Mouse (Mus musculus): Measurements from ENCODE around the gene Wdr54. TPM values are rescaled to one million over a fixed set of nuclear protein-coding genes. Genes with fewer than 3 reads are reported as not detected.
"Not testable (repeated sequence)": the region's sequence is repeated elsewhere in the genome, so short reads cannot be mapped to it uniquely, and the experiment has no call there.

The Wdr54 gene
- polyA plus RNA-seq, 1 experiment from 2014 or later = 21.1 TPM

GRCm38 (mm10) chr6:83165026-83165606, 8.9 kb upstream of the Wdr54 start:
- Histone ChIP-seq H3K4me3 (ENCODE audit: low read length) (peak overlapping the region; percentile 88), H3K27me3 (replicated peaks; ENCODE audit: control insufficient read depth, insufficient read depth, low read length) (peaks cover 28% of the 10 kb centered on the region), H3K9me3 (ENCODE audit: control insufficient read depth, low read length) (no peaks in the 10 kb centered on the region), H3K27ac (ENCODE audit: low read depth, low read length) (peak overlapping the region; percentile 96), H3K36me3 (ENCODE audit: control insufficient read depth, insufficient read depth, low read length) (no peaks in the 10 kb centered on the region), H3K4me2 (ENCODE audit: low read length) (peak overlapping the region; percentile 75), H3K9ac (ENCODE audit: low read depth, low read length) (peak overlapping the region; percentile 94), H3K4me1 (ENCODE audit: control insufficient read depth, insufficient read depth, low read depth, low read length) (peaks cover 39% of the 10 kb centered on the region)
- WGBS = 5% methylated on average over 6 of the region's 6 CpGs
- peak; percentile 38 for ATAC-seq

DNA sequence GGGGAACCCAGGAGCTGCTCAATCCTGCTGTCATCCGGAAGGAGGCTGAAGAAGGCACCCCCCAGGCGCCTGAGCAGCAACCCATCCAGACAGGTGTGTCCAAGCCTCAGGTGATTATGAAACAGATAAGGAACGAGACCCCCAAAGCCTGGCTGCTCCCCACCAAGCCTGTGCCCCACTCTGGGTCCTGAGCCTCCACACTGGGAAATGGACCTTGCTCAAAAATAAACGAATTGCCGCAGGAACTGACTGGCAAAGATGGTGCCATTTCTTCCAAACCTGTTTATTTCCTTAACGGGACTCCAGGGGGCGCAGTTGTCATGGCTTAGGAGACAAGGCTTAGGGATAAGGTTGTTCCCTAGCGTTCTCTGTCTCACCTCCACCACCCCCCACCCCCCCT, 6.5 kb upstream of the Wdr54 start:
- H3K4me1 ChIP-seq (ENCODE audit: control insufficient read depth, insufficient read depth, low read depth, low read length) = peaks cover 28% of the 10 kb centered on the region
- H3K27me3 ChIP-seq (replicated peaks; ENCODE audit: control insufficient read depth, insufficient read depth, low read length) = peaks cover 30% of the 10 kb centered on the region
- no peak overlapping the region for H3K27ac ChIP-seq (ENCODE audit: low read depth, low read length)
- no peak overlapping the region for H3K9ac ChIP-seq (ENCODE audit: low read depth, low read length)
- ATAC-seq = no peak
- 0% methylated on average over 8 of the region's 8 CpGs for WGBS
- peak overlapping the region; percentile 32 for H3K4me3 ChIP-seq (ENCODE audit: low read length)
- H3K9me3 ChIP-seq (ENCODE audit: control insufficient read depth, low read length) = no peaks in the 10 kb centered on the region
- no peaks in the 10 kb centered on the region for H3K36me3 ChIP-seq (ENCODE audit: control insufficient read depth, insufficient read depth, low read length)
- peak overlapping the region; percentile 59 for H3K4me2 ChIP-seq (ENCODE audit: low read length)

GRCm38 (mm10) chr6:83161921-83162641, 5.9 kb upstream of the Wdr54 start:
- Histone ChIP-seq H3K9me3 (ENCODE audit: control insufficient read depth, low read length) (no peaks in the 10 kb centered on the region), H3K9ac (ENCODE audit: low read depth, low read length) (peak overlapping the region; percentile 50), H3K4me2 (ENCODE audit: low read length) (peak overlapping the region; percentile 59), H3K4me1 (ENCODE audit: control insufficient read depth, insufficient read depth, low read depth, low read length) (peaks cover 23% of the 10 kb centered on the region), H3K4me3 (ENCODE audit: low read length) (peak overlapping the region; percentile 32), H3K27me3 (replicated peaks; ENCODE audit: control insufficient read depth, insufficient read depth, low read length) (peaks cover 30% of the 10 kb centered on the region), H3K27ac (ENCODE audit: low read depth, low read length) (no peak overlapping the region), H3K36me3 (ENCODE audit: control insufficient read depth, insufficient read depth, low read length) (no peaks in the 10 kb centered on the region)
- no peak for ATAC-seq
- 2% methylated on average over 49 of the region's 49 CpGs for WGBS

- Histone ChIP-seq H3K9ac (ENCODE audit: low read depth, low read length) (no peak overlapping the region; the same call in 1 of the 2 replicates), H3K9me3 (ENCODE audit: control insufficient read depth, low read length) (no peaks in the 10 kb centered on the region), H3K27me3 (replicated peaks; ENCODE audit: control insufficient read depth, insufficient read depth, low read length) (peaks cover 30% of the 10 kb centered on the region), H3K4me1 (ENCODE audit: control insufficient read depth, insufficient read depth, low read depth, low read length) (peaks cover 23% of the 10 kb centered on the region), H3K4me3 (ENCODE audit: low read length) (peak overlapping the region; percentile 32; the same call in 1 of the 2 replicates), H3K4me2 (ENCODE audit: low read length) (peak overlapping the region; percentile 59), H3K36me3 (ENCODE audit: control insufficient read depth, insufficient read depth, low read length) (no peaks in the 10 kb centered on the region), H3K27ac (ENCODE audit: low read depth, low read length) (no peak overlapping the region)
- ATAC-seq = no peak
- 9% methylated on average over 19 of the region's 19 CpGs for WGBS
Observed at GRCm38 (mm10) chr6:83161442-83161841, 5.2 kb upstream of the Wdr54 start.

GRCm38 (mm10) chr6:83159456-83159855, 3.3 kb upstream of the Wdr54 start:
- H3K36me3 ChIP-seq (ENCODE audit: control insufficient read depth, insufficient read depth, low read length); H3K27ac ChIP-seq (ENCODE audit: low read depth, low read length); ATAC-seq; H3K9me3 ChIP-seq (ENCODE audit: control insufficient read depth, low read length); H3K4me3 ChIP-seq (ENCODE audit: low read length); H3K9ac ChIP-seq (ENCODE audit: low read depth, low read length); H3K4me2 ChIP-seq (ENCODE audit: low read length): not testable (repeated sequence)
- Histone ChIP-seq H3K4me1 (ENCODE audit: control insufficient read depth, insufficient read depth, low read depth, low read length) (peaks cover 25% of the 10 kb centered on the region), H3K27me3 (replicated peaks; ENCODE audit: control insufficient read depth, insufficient read depth, low read length) (peaks cover 30% of the 10 kb centered on the region)
- WGBS = 33% methylated on average over 3 of the region's 3 CpGs

DNA sequence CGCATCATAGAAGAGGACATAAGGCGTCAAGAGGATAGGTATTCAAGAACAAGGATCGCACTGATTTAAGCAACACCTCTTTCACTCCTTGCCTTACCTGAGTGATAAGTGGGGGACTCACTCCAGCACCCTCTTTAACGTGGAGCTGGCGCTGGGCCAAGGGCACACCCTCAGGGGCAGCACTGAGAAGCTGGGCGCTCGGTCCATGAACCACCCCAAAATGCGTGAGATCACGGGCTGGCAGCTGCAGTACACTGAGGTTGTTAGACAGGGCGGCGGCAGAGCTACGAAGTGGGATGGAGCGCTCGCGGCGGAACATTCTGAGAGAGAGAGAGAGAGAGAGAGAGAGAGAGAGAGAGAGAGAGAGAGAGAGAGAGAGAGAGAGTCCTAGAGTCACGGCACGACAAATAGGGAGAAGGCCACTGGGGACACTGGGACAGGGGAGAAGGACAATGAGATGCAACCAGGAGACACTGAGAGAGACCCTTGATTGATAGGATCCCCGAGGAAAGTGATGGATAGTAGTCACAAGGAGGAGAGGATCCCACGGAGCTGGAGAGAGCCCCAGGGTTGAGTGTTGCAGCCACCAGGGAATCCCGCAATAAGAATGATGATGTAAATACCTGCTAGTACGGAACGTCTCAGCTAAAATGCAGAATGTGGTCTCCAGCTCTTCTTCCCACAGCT, 502 bp downstream of the Wdr54 start:
- H3K27me3 ChIP-seq (replicated peaks; ENCODE audit: control insufficient read depth, insufficient read depth, low read length) = peaks cover 8% of the 10 kb centered on the region
- peaks cover 6% of the 10 kb centered on the region for H3K36me3 ChIP-seq (ENCODE audit: control insufficient read depth, insufficient read depth, low read length)
- no peak overlapping the region for H3K27ac ChIP-seq (ENCODE audit: low read depth, low read length)
- H3K4me2 ChIP-seq (ENCODE audit: low read length) = peak overlapping the region; percentile 89
- peak overlapping the region; percentile 74 for H3K9ac ChIP-seq (ENCODE audit: low read depth, low read length)
- H3K4me3 ChIP-seq (ENCODE audit: low read length) = peak overlapping the region; percentile 67
- no peaks in the 10 kb centered on the region for H3K9me3 ChIP-seq (ENCODE audit: control insufficient read depth, low read length)
- WGBS = 8% methylated on average over 23 of the region's 23 CpGs
- peaks cover 9% of the 10 kb centered on the region for H3K4me1 ChIP-seq (ENCODE audit: control insufficient read depth, insufficient read depth, low read depth, low read length)
- ATAC-seq = peak; percentile 52

DNA sequence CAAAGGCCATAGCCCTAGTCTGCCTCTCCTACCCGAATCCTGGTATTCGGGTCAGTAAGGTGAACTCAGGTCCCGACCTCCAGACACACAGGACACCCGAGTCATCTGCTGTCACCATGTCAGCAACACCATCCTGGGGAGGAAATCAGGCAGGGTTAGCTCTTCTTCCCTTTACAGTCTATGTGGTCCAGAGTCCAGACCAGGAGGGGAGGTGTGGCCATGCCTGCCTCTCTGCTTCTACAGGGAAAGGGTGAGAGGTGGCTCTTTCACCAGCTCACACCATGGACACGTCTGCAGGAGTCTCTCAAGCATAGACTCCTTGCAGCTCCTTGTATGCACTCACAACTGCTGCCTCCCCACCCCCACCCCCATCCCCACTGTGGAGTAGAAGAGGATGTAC, 2.7 kb downstream of the Wdr54 start:
- no peak overlapping the region for H3K27ac ChIP-seq (ENCODE audit: low read depth, low read length)
- no peaks in the 10 kb centered on the region for H3K9me3 ChIP-seq (ENCODE audit: control insufficient read depth, low read length)
- no peak overlapping the region for H3K4me2 ChIP-seq (ENCODE audit: low read length)
- 80% methylated on average over 5 of the region's 5 CpGs for WGBS
- peaks cover 9% of the 10 kb centered on the region for H3K4me1 ChIP-seq (ENCODE audit: control insufficient read depth, insufficient read depth, low read depth, low read length)
- peaks cover 9% of the 10 kb centered on the region for H3K36me3 ChIP-seq (ENCODE audit: control insufficient read depth, insufficient read depth, low read length)
- H3K4me3 ChIP-seq (ENCODE audit: low read length) = no peak overlapping the region
- ATAC-seq = no peak
- no peaks in the 10 kb centered on the region for H3K27me3 ChIP-seq (replicated peaks; ENCODE audit: control insufficient read depth, insufficient read depth, low read length)
- no peak overlapping the region for H3K9ac ChIP-seq (ENCODE audit: low read depth, low read length)

DNA sequence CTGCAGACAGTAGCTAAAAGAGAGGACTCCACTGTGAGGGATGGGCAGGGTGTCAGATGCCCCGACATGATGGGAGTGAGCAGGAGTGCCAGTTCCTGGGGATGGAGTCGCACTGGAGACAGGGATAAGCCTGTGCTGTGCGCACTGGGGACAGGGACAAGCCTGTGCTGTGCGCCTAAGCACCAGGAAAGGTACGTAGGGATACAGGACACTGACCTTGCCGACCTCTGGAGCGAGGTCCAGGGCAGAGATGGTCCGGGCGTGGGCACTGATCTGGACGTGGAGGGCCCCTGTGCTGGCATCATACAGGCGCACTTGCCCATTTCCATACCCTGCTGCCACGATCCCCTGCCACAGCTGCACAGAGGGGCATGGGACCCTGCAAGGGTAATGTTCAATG, 3.2 kb downstream of the Wdr54 start:
- Histone ChIP-seq H3K4me1 (ENCODE audit: control insufficient read depth, insufficient read depth, low read depth, low read length) (peaks cover 9% of the 10 kb centered on the region), H3K27me3 (replicated peaks; ENCODE audit: control insufficient read depth, insufficient read depth, low read length) (no peaks in the 10 kb centered on the region), H3K36me3 (ENCODE audit: control insufficient read depth, insufficient read depth, low read length) (peaks cover 9% of the 10 kb centered on the region), H3K4me2 (ENCODE audit: low read length) (no peak overlapping the region), H3K27ac (ENCODE audit: low read depth, low read length) (no peak overlapping the region), H3K4me3 (ENCODE audit: low read length) (no peak overlapping the region), H3K9me3 (ENCODE audit: control insufficient read depth, low read length) (no peaks in the 10 kb centered on the region), H3K9ac (ENCODE audit: low read depth, low read length) (no peak overlapping the region)
- 85% methylated on average over 12 of the region's 12 CpGs for WGBS
- ATAC-seq = no peak

DNA sequence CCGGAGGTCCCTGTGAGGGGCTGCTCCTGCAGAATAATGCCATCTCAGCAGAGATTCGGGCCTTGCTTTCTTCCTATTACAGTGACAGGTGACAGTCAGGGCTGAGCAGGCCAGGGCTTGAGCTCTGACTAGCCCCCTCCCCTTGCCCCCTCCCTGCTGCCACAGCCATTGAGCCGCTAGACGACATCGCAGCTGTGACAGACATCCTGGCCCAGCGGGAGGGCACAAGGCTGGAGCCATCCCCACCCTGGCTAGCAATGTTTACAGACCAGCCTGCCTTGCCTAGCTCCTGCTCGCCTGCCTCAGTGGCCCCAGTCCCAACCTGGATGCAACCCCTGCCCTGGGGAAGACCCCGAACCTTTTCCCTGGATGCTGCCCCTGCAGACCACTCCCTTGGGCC, 4.5 kb downstream of the Wdr54 start:
- Histone ChIP-seq H3K4me3 (ENCODE audit: low read length) (no peak overlapping the region), H3K4me1 (ENCODE audit: control insufficient read depth, insufficient read depth, low read depth, low read length) (peaks cover 9% of the 10 kb centered on the region), H3K9ac (ENCODE audit: low read depth, low read length) (no peak overlapping the region; the same call in 1 of the 2 replicates), H3K27ac (ENCODE audit: low read depth, low read length) (no peak overlapping the region), H3K4me2 (ENCODE audit: low read length) (no peak overlapping the region), H3K27me3 (replicated peaks; ENCODE audit: control insufficient read depth, insufficient read depth, low read length) (no peaks in the 10 kb centered on the region), H3K9me3 (ENCODE audit: control insufficient read depth, low read length) (no peaks in the 10 kb centered on the region), H3K36me3 (ENCODE audit: control insufficient read depth, insufficient read depth, low read length) (peaks cover 9% of the 10 kb centered on the region)
- 26% methylated on average over 8 of the region's 8 CpGs for WGBS
- ATAC-seq = no peak
